Mouse (Mus musculus) limb, embryonic 15.5 days (tissue): ENCODE data around the gene Gm26661. TPM values are rescaled to one million over a fixed set of nuclear protein-coding genes. Genes with fewer than 3 reads are reported as not detected.

Source experiments
- ATAC-seq: fragments of 200-750 bp; cut with Nextera tagmentation; 2 replicates; pipeline ENCODE4 v1.8.0; 2017; ENCODE audit warnings: low read depth, moderate TSS enrichment; ENCODE audit not compliant: insufficient number of reproducible peaks, low FRiP score, low TSS enrichment
- H3K27ac ChIP-seq: fragments of 300-500 bp; sonication (generic); 2 replicates; pipeline ENCODE4 v1.5.1; 2015; ENCODE audit warnings: moderate library complexity, mild to moderate bottlenecking, inconsistent platforms
- H3K27me3 ChIP-seq: fragments of 300-500 bp; sonication (generic); 2 replicates; pipeline ENCODE4 v1.6.1; 2015; ENCODE audit warnings: inconsistent platforms
- H3K36me3 ChIP-seq: fragments of 300-500 bp; sonication (generic); 2 replicates; pipeline ENCODE4 v1.6.1; 2015; ENCODE audit warnings: inconsistent platforms
- H3K4me1 ChIP-seq: fragments of 300-500 bp; sonication (generic); 2 replicates; pipeline ENCODE4 v1.6.1; 2015; ENCODE audit warnings: inconsistent platforms
- H3K4me2 ChIP-seq: fragments of 300-500 bp; sonication (generic); 2 replicates; pipeline ENCODE4 v1.6.1; 2015; ENCODE audit warnings: mild to moderate bottlenecking, inconsistent platforms
- H3K4me3 ChIP-seq: fragments of 300-500 bp; sonication (generic); 2 replicates; pipeline ENCODE4 v1.5.1; 2015; ENCODE audit warnings: mild to moderate bottlenecking, inconsistent platforms
- H3K9ac ChIP-seq: fragments of 300-500 bp; sonication (generic); 2 replicates; pipeline ENCODE4 v1.6.1; 2015; ENCODE audit warnings: inconsistent platforms
- H3K9me3 ChIP-seq: fragments of 300-500 bp; sonication (generic); 2 replicates; pipeline ENCODE4 v1.6.1; 2016; ENCODE audit warnings: inconsistent platforms
- WGBS: fragments of 180-500 bp; shearing (Covaris S2); methylation state at CpG from one replicate; pipeline ENCODE4 v1.1.7; 2015; 5-methylcytosine and 5-hydroxymethylcytosine counted together
- polyA plus RNA-seq: library from polyadenylated mRNA; unstranded; fragments of >200 nt; fragmentation: Nextera tagmentation; extraction: Ambion mirVana; gene quantifications from 2 replicates; pipeline ENCODE4 v1.2.1, GENCODE M21; 2015

Gene Gm26661
- polyA plus RNA-seq, 1 experiment from 2014 or later = not detected

DNA sequence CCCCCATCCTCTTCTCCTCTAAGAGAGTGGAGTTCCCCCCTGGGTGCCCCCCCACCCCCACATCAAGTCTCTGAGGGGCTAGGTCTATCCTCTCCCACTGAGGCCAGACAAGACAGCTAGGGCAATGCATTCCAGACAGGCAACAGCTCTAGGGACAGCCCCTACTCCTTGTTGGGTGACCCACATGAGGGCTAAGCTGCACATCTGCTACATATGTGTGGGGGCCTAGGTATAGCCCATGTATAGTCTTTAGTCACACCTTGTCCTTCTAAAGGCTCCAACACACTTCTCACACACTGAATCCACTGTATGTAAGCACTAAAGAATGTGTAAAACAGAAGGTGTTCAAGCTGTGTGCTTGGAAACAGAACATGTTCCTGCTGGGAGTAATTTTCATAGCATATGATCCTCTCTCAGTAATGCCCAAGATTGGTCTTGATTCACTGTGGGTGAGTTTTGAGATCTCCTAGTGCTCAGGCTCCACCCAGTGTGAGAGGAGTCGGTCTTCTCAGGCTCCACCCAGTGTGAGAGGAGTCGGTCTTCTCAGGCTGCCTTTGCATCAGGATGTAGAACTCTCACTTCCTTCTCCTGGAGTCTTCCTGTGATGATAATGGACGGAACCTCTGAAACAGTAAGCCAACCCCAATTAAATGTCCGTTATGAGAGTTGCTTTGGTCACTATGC is 12.6 kb downstream of the Gm26661 start:
- WGBS = 48% methylated on average over 4 of the region's 4 CpGs

DNA sequence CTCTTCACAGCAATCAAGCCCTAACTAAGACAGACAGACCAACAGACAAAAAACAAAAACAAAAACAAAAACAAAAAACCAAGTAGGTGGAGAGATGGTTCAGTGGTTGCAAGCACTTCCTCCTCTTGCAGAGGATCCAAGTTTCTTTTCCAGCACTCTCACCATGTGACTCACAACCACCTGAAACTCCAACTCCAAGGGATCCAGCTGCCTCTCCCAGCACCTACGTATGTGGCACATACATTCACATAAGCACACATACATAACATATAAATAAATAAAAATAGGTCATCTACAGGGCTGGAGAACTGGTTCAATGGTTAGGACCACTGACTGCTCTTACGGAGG is 13.1 kb downstream of the Gm26661 start:
- no peaks in the 10 kb centered on the region for H3K9me3 ChIP-seq
- no peaks in the 10 kb centered on the region for H3K27me3 ChIP-seq
- H3K27ac ChIP-seq = no peak overlapping the region
- no peak overlapping the region for H3K4me2 ChIP-seq
- 93% methylated on average over 2 of the region's 2 CpGs for WGBS
- no peak overlapping the region for H3K9ac ChIP-seq
- H3K4me3 ChIP-seq = no peak overlapping the region
- peaks cover 3% of the 10 kb centered on the region; the same call in 1 of the 2 replicates for H3K4me1 ChIP-seq
- no peaks in the 10 kb centered on the region for H3K36me3 ChIP-seq
- ATAC-seq = no peak

More for the DNA sequence above, 12.6 kb downstream of the Gm26661 start:
- Histone ChIP-seq H3K36me3 (no peaks in the 10 kb centered on the region), H3K9me3 (no peaks in the 10 kb centered on the region), H3K4me1 (peaks cover 3% of the 10 kb centered on the region; the same call in 1 of the 2 replicates), H3K27me3 (no peaks in the 10 kb centered on the region), H3K9ac (no peak overlapping the region), H3K4me2 (no peak overlapping the region), H3K27ac (no peak overlapping the region), H3K4me3 (no peak overlapping the region)
- no peak for ATAC-seq

DNA sequence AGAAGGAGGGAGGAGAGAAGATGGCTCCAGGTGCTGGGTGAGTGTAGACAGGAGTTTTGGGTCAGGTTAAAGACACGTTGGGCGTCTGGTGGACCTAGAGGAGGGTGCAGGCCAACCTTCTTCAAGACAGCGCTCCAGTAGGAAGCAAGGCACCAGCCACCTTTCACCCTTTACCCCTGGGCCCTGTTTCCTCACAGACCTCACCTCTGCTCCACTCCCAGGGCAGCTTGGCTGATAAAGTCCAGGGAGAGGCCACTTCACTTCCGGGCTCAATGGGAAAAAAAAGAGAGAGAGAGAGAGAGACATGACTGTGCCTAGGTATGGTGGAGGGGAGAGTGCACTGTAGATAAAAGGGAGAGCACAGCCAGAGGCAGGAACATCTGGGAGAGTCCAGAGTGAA is 16.3 kb downstream of the Gm26661 start:
- no peak overlapping the region for H3K27ac ChIP-seq
- H3K9ac ChIP-seq = no peak overlapping the region
- no peak overlapping the region for H3K4me3 ChIP-seq
- 69% methylated on average over 4 of the region's 4 CpGs for WGBS
- H3K27me3 ChIP-seq = no peaks in the 10 kb centered on the region
- no peak for ATAC-seq
- H3K36me3 ChIP-seq = no peaks in the 10 kb centered on the region
- no peaks in the 10 kb centered on the region for H3K9me3 ChIP-seq
- H3K4me2 ChIP-seq = no peak overlapping the region
- H3K4me1 ChIP-seq = peaks cover 3% of the 10 kb centered on the region; the same call in 1 of the 2 replicates

DNA sequence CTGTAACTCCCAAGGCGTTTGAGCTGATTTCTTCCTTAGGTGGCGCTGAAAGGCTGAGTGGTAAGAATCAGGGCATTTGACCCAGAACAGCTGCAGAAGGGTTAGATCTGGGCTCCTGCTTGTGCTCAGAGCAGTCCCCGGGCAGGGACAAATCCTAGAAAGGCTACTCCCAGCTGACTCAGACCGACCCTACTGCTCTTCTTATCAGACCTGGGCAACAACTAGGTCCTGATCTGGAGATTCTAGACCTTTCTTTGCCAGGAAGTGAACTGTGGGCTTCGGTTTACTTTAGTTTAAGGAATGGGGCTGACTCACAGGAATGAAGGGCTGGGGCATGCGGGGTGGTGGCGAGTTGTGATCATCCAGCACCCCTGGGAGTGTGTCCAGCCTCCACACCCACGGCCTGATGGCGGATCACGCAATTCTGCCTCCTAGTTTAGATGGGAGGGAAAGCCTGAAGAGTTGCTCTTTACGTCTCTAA is 17.2 kb downstream of the Gm26661 start:
- H3K4me3 ChIP-seq = no peak overlapping the region
- no peaks in the 10 kb centered on the region for H3K36me3 ChIP-seq
- no peak overlapping the region for H3K27ac ChIP-seq
- ATAC-seq = no peak
- H3K4me2 ChIP-seq = no peak overlapping the region
- H3K9ac ChIP-seq = no peak overlapping the region
- WGBS = 65% methylated on average over 11 of the region's 11 CpGs
- H3K4me1 ChIP-seq = peaks cover 3% of the 10 kb centered on the region; the same call in 1 of the 2 replicates
- no peaks in the 10 kb centered on the region for H3K27me3 ChIP-seq
- no peaks in the 10 kb centered on the region for H3K9me3 ChIP-seq

DNA sequence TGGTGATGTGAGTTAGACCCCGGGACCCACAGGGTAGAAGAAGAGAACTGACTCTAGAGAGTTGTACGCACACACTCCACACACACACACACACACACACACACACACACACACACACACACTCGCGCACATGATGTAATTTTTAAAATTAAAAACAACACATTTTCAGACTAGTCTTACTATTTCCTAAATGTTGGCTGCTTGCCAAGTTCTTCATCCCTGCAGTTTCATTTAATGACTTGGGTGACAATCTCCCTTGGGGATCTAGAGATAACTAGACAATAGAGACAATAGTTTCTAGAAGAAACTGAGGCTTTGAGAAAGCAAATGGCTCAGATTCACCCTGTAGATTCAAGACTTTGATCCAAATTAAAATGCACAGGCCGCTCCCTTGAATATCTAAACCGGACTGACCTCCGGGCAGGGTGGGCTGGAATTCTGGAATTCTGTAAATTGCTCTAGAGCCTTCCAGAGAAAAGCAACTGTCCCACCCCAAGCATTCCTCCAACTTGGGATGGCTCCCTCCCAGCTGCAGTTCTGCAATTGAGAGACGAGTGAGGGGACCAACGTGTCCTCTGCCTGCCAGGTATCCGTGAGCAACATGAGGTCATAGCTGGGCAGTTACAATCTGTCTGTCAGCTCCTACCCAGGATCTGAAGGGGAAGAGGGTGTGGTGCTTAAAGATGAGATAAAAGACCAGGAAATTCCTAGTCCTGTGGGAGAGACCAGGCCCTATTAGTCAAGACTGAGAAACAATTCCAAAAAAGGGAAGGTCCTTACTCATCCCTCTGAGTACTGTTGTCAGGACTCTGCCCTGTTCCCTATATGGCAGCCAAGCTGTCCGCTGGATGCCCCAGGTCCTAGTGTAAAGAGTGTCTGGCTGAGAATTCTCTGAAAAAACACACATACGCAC is 17.9 kb downstream of the Gm26661 start:
- WGBS = 72% methylated on average over 12 of the region's 12 CpGs
- Histone ChIP-seq H3K27me3 (no peaks in the 10 kb centered on the region), H3K36me3 (no peaks in the 10 kb centered on the region), H3K4me2 (no peak overlapping the region), H3K4me3 (no peak overlapping the region), H3K27ac (no peak overlapping the region), H3K9ac (no peak overlapping the region), H3K9me3 (no peaks in the 10 kb centered on the region), H3K4me1 (peaks cover 3% of the 10 kb centered on the region; the same call in 1 of the 2 replicates)
- no peak for ATAC-seq

DNA sequence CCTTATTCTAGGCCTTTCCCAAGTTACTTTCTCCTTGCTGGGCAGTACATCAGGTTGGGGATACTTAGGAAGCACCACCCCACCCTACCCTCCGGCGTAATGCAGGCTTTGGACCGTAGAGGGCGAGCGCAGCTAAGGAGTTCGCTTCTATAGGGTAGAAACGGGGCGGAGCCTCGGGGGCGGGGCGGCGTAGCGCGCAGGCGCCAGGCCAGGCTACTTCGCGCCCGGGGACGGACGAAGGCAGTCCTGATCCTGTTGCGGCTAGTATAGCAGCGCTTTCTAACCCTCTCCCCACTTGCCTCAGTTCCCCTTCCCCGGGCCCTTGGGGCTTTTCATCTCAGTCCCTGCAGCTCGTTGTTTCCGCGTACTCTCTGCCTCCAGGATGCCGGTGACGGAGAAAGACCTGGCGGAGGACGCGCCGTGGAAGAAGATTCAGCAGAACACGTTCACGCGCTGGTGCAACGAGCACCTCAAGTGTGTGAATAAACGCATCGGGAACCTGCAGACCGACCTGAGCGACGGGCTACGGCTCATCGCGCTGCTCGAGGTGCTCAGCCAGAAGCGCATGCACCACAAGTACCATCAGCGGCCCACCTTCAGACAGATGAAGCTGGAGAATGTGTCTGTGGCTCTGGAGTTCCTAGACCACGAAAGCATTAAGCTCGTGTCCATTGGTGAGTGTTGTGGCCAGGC is 26.5 kb downstream of the Gm26661 start, which contains the start of gene Flnb:
Flnb (plus strand) TSS at position 188 of the 693 bp plus-strand sequence.
- peak within 1 kb of the TSS; percentile 58 for H3K4me3 ChIP-seq
- peak within 1 kb of the TSS; percentile 79 for H3K9ac ChIP-seq
- peak within 1 kb of the TSS; percentile 87 for H3K27ac ChIP-seq
- H3K9me3 ChIP-seq = no peaks in the 10 kb centered on the region
- H3K27me3 ChIP-seq = no peaks in the 10 kb centered on the region
- no peaks in the 10 kb centered on the region for H3K36me3 ChIP-seq
- H3K4me1 ChIP-seq = peaks cover 37% of the 10 kb centered on the region
- H3K4me2 ChIP-seq = peak within 1 kb of the TSS; percentile 81
- ATAC-seq = peak; percentile 95
- under 1% methylated on average over 44 of the region's 49 CpGs for WGBS

DNA sequence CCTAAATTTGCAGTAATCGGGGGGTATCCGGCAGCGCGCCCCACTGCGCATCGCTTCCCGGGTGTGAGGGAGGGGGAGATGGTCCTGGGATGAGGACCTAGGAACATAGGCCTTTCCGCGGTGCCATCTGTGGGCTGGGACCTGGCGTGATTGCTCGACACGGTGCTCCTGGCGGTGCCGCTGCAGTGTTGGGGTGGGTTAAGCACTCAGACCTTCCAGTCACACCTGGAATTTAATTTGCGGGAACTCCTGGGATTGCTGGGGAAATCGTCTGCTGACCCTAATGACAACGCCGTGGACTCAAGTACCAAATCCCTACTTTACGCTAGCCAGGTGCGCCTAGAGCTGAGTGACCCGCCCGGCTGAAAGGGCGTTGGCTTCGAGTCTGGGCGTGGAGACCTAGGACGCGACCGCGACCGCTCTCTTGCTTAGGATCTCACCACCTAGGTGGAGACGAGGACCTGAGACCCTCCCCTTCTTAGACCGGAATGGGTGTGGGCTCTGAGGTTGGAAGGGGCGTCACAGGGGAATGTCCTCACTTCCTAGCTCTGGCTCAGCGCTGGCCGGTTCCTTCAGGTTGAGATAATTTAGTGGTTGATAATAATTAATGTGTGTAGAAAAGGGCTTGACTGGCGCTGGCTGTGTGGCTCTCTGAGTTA is 27.2 kb downstream of the Gm26661 start:
- peak overlapping the region; percentile 81 for H3K4me2 ChIP-seq
- under 1% methylated on average over 36 of the region's 36 CpGs for WGBS

DNA sequence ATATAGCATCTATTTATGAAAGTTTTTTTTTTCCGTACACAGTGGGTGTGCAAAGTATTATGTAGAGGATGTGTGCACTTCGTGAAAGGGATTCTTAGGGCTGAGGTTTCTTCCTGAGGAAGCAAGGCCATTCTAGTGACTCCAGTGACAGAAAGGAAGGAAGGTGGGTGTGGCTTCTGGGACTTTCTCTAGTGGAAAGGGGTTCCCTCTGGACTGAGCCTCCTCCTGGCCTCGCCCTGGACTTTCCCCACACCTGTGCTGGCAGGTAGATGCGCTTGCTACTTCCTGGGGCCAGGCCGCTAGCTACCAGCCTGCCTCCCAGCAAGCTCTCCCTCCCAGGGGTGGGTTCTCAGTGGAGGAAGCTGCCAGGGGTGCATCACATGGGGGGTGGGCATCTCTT is 28.1 kb downstream of the Gm26661 start:
- H3K4me1 ChIP-seq = peaks cover 46% of the 10 kb centered on the region
- ATAC-seq = no peak
- H3K4me2 ChIP-seq = peak overlapping the region; percentile 81
- peak overlapping the region; percentile 58 for H3K4me3 ChIP-seq
- peak overlapping the region; percentile 87; the same call in 1 of the 2 replicates for H3K27ac ChIP-seq
- H3K36me3 ChIP-seq = no peaks in the 10 kb centered on the region
- H3K9ac ChIP-seq = peak overlapping the region; percentile 79; the same call in 1 of the 2 replicates
- H3K9me3 ChIP-seq = no peaks in the 10 kb centered on the region
- WGBS = 45% methylated on average over 5 of the region's 5 CpGs
- no peaks in the 10 kb centered on the region for H3K27me3 ChIP-seq

More for the DNA sequence above, 27.2 kb downstream of the Gm26661 start:
- H3K9me3 ChIP-seq = no peaks in the 10 kb centered on the region
- H3K36me3 ChIP-seq = no peaks in the 10 kb centered on the region
- no peak for ATAC-seq
- H3K4me1 ChIP-seq = peaks cover 41% of the 10 kb centered on the region
- H3K4me3 ChIP-seq = peak overlapping the region; percentile 58
- peak overlapping the region; percentile 87 for H3K27ac ChIP-seq
- H3K27me3 ChIP-seq = no peaks in the 10 kb centered on the region
- peak overlapping the region; percentile 79 for H3K9ac ChIP-seq

DNA sequence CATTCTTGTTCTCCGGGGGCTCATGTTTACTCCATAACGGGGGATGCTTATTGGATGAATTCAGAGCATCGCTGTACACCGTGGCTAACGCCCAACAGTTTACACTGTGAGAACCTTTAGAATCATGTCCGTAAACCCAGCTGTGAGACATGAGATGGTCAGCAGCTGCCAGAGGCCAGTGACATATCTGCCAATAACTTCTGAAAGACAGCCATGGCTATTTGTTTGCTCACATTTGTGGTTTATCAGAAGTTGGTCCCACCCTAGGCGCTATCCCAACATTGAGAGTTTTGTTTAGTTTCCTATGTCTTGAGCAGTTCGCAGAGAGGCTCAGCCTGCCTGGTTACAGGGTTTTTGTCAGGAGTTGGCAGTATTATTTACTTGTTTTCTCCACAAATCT is 30.0 kb downstream of the Gm26661 start:
- no peaks in the 10 kb centered on the region for H3K9me3 ChIP-seq
- H3K36me3 ChIP-seq = no peaks in the 10 kb centered on the region
- no peaks in the 10 kb centered on the region for H3K27me3 ChIP-seq
- WGBS = 52% methylated on average over 8 of the region's 8 CpGs
- peak overlapping the region; percentile 34 for H3K4me2 ChIP-seq
- no peak overlapping the region; the same call in 1 of the 2 replicates for H3K9ac ChIP-seq
- peaks cover 64% of the 10 kb centered on the region for H3K4me1 ChIP-seq
- peak overlapping the region; percentile 58 for H3K4me3 ChIP-seq
- 0 out of 2 replicates have a peak overlapping the region, but pooled peaks have one; percentile 5 for H3K27ac ChIP-seq
- ATAC-seq = no peak

DNA sequence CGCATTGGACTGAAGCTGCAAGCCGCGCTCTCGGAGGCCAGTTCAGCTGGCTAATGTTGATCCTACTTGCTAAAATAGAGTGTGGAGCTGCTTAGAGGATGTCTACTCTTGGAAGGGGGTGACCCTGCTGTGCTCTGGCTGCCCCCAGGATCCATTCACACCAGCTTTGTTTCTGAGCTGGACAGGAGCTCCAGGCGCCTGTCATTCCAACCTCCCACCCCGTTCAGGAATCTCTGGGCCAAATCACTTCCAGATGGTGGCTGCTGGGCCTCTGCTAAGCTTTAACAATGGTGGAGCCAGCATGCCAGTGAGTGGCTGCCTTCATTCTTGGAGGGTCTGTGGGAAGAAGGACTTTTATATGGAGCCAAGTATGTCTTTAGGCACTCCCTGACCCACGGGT is 31.3 kb downstream of the Gm26661 start:
- Histone ChIP-seq H3K27ac (peak overlapping the region; percentile 79), H3K27me3 (no peaks in the 10 kb centered on the region), H3K36me3 (no peaks in the 10 kb centered on the region), H3K9ac (no peak overlapping the region), H3K4me1 (peaks cover 76% of the 10 kb centered on the region), H3K4me3 (peak overlapping the region; percentile 9), H3K4me2 (peak overlapping the region; percentile 28), H3K9me3 (no peaks in the 10 kb centered on the region)
- ATAC-seq = 0 out of 2 replicates have a peak, but pooled peaks have one; percentile 38
- 22% methylated on average over 7 of the region's 7 CpGs for WGBS
